Mouse (Mus musculus) liver (tissue): ENCODE results near the gene Tnf.

Source experiments
- DNase-seq: peaks from one replicate; pipeline ENCODE4 v3.0.0-alpha.2; 2020; ENCODE audit warnings: mixed read lengths

Tnf gene

GRCm38 (mm10) chr17:35168541-35169207 is 33.1 kb downstream of the Tnf start:
- no peak for DNase-seq

GRCm38 (mm10) chr17:35167794-35168193 is 34.0 kb downstream of the Tnf start:
- DNase-seq: no peak

GRCm38 (mm10) chr17:35166352-35167035 is 35.3 kb downstream of the Tnf start:
- DNase-seq: peak; percentile 65

GRCm38 (mm10) chr17:35165451-35166155 is 36.2 kb downstream of the Tnf start:
- no peak for DNase-seq

GRCm38 (mm10) chr17:35164568-35165450 is 37.0 kb downstream of the Tnf start, which contains the start of gene Prrc2a:
Gene Prrc2a, minus strand, starts transcription at chr17:35164897.
- DNase-seq: peak; percentile 97

- peak; percentile 30 for DNase-seq
These were observed 37.6 kb downstream of the Tnf start for GRCm38 (mm10) chr17:35164218-35164567.

- no peak for DNase-seq
These were observed 38.3 kb downstream of the Tnf start for GRCm38 (mm10) chr17:35163326-35164081.

- no peak for DNase-seq
These were observed 39.1 kb downstream of the Tnf start for GRCm38 (mm10) chr17:35162730-35163129.

- DNase-seq: no peak
These were observed 39.7 kb downstream of the Tnf start for GRCm38 (mm10) chr17:35162121-35162520.

- no peak for DNase-seq
These were observed 40.4 kb downstream of the Tnf start for GRCm38 (mm10) chr17:35161421-35161820.

- DNase-seq: no peak
These were observed 42.2 kb downstream of the Tnf start for GRCm38 (mm10) chr17:35159638-35160037.

GRCm38 (mm10) chr17:35158850-35159593 is 42.8 kb downstream of the Tnf start:
- DNase-seq: no peak

- no peak for DNase-seq
These were observed 44.1 kb downstream of the Tnf start for GRCm38 (mm10) chr17:35157661-35158175.

- DNase-seq: no peak
These were observed 44.6 kb downstream of the Tnf start for GRCm38 (mm10) chr17:35157254-35157653.

GRCm38 (mm10) chr17:35156461-35157200 is 45.2 kb downstream of the Tnf start:
- no peak for DNase-seq

- no peak for DNase-seq
These were observed 46.4 kb downstream of the Tnf start for GRCm38 (mm10) chr17:35155451-35155850.

- no peak for DNase-seq
These were observed 47.2 kb downstream of the Tnf start for GRCm38 (mm10) chr17:35154616-35155015.

GRCm38 (mm10) chr17:35153931-35154330 is 47.9 kb downstream of the Tnf start:
- no peak for DNase-seq

GRCm38 (mm10) chr17:35153077-35153476 is 48.7 kb downstream of the Tnf start:
- no peak for DNase-seq

GRCm38 (mm10) chr17:35152121-35152520 is 49.7 kb downstream of the Tnf start:
- no peak for DNase-seq
